Mouse (Mus musculus) E14TG2a.4 (cell line): ENCODE results near the gene Zfp408.
A peak's percentile ranks its signal among the peaks of the same experiment; 100 is the strongest.
"Not testable (repeated sequence)": the region's sequence is repeated elsewhere in the genome, so short reads cannot be mapped to it uniquely, and the experiment has no call there.

Experiments
- H3K27me3 ChIP-seq: 2 replicates; pipeline ENCODE4 v1.6.1; 2014; ENCODE audit warnings: low read length, control low read depth; ENCODE audit not compliant: insufficient read depth
- H3K36me3 ChIP-seq: 2 replicates; pipeline ENCODE4 v1.6.1; 2014; ENCODE audit warnings: low read length, control low read depth; ENCODE audit not compliant: insufficient read depth
- H3K4me1 ChIP-seq: replicated peaks from 2 replicates; pipeline ENCODE4 v1.6.1; 2014; ENCODE audit warnings: low read depth, low read length, control low read depth
- H3K4me3 ChIP-seq: replicated peaks from 2 replicates; pipeline ENCODE4 v1.5.1; 2014; ENCODE audit warnings: mild to moderate bottlenecking, low read length
- H3K9me3 ChIP-seq: 2 replicates; pipeline ENCODE4 v1.6.1; 2014; ENCODE audit warnings: low read length, control low read depth
- CTCF ChIP-seq: conservative IDR thresholded peaks from 2 replicates; pipeline ENCODE4 v1.5.1; 2014; ENCODE audit warnings: low read length
- NANOG ChIP-seq: IDR thresholded peaks from 2 replicates; pipeline ENCODE4 v1.6.1; 2014; ENCODE audit warnings: borderline replicate concordance, low read length, mixed read lengths
- POU5F1 ChIP-seq: IDR thresholded peaks from 2 replicates; pipeline ENCODE4 v1.6.1; 2014; ENCODE audit warnings: low read length, borderline replicate concordance

Gene Zfp408

GRCm38 (mm10) chr2:91609370-91609769, 40.2 kb downstream of the Zfp408 start:
- not testable (repeated sequence) for H3K27me3 ChIP-seq, H3K4me1 ChIP-seq, H3K9me3 ChIP-seq, H3K4me3 ChIP-seq
- peaks cover 80% of the 10 kb centered on the region for H3K36me3 ChIP-seq
- TF ChIP-seq CTCF = peak; percentile 34

DNA sequence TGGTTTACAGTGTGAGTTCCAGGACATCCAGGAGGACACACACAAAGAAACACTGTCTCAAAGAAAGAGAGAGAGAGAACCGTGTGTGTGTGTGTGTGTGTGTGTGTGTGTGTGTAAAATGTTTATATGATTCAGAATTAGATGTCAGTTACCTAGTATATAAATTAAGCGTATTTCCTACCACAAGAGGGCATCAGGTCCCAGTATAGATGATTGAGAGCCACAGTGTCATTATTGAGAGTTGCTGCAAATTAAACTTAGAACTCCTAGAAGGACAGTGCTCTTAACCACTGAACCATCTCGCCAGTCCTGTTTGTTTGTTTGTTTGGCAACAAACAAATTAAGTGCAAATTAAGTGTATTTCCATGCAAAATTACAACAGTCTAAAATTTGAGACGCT, 47.2 kb downstream of the Zfp408 start:
- H3K4me1 ChIP-seq = no peaks in the 10 kb centered on the region
- H3K4me3 ChIP-seq = no peak overlapping the region
- no peaks in the 10 kb centered on the region for H3K9me3 ChIP-seq
- no peaks in the 10 kb centered on the region for H3K27me3 ChIP-seq
- peaks cover 86% of the 10 kb centered on the region for H3K36me3 ChIP-seq
- TF ChIP-seq POU5F1 (no peak), CTCF (peak; percentile 23; the same call in 1 of the 2 replicates)

- Histone ChIP-seq H3K4me3 (no peak overlapping the region), H3K9me3 (no peaks in the 10 kb centered on the region), H3K4me1 (no peaks in the 10 kb centered on the region), H3K36me3 (peaks cover 88% of the 10 kb centered on the region), H3K27me3 (no peaks in the 10 kb centered on the region)
- TF ChIP-seq POU5F1 = no peak
- TF ChIP-seq CTCF = no peak
- TF ChIP-seq NANOG = no peak
These were observed 49.1 kb downstream of the Zfp408 start for GRCm38 (mm10) chr2:91600475-91600874.
